Mouse (Mus musculus) bone marrow, adult 2 months (tissue): Measurements from ENCODE around the gene Shtn1.

ENCODE experiments used
- CTCF ChIP-seq: fragments of 200-500 bp; IDR thresholded peaks from 2 replicates; pipeline ENCODE4 v1.5.1; 2011; ENCODE audit warnings: low read length, control low read depth; ENCODE audit not compliant: control insufficient read depth, insufficient read depth
- POLR2A ChIP-seq: fragments of 200-500 bp; IDR thresholded peaks from 2 replicates; pipeline ENCODE4 v1.6.1; 2011; ENCODE audit warnings: low read depth, mild to moderate bottlenecking, control low read depth, low read length, borderline replicate concordance; ENCODE audit not compliant: control insufficient read depth

- TF ChIP-seq POLR2A, result no peak
- no peak for TF ChIP-seq CTCF
Observed at GRCm38 (mm10) chr19:59098315-59098714, 22.4 kb upstream of the Shtn1 start.
